Mouse (Mus musculus) adrenal gland, adult 10 weeks (tissue): ENCODE data around the gene Arhgap19. TPM values are rescaled to one million over a fixed set of nuclear protein-coding genes. Genes with fewer than 3 reads are reported as not detected.

Experiments used
- polyA plus RNA-seq: library from polyadenylated mRNA; stranded (reverse); fragments of 350-450 nt; fragmentation: Illumina TruSeq; extraction: RNeasy Lipid Tissue Mini Kit (QIAGEN cat#74804); gene quantifications from one replicate; pipeline ENCODE4 v1.2.3, GENCODE M21; 2014; ENCODE audit warnings: low read depth, low replicate concordance

Gene Arhgap19
- polyA plus RNA-seq = 5.7 TPM

GRCm38 (mm10) chr19:41801742-41802369 lies at the start of gene Arhgap19:
Gene Arhgap19 (minus strand): TSS chr19:41802047.

DNA sequence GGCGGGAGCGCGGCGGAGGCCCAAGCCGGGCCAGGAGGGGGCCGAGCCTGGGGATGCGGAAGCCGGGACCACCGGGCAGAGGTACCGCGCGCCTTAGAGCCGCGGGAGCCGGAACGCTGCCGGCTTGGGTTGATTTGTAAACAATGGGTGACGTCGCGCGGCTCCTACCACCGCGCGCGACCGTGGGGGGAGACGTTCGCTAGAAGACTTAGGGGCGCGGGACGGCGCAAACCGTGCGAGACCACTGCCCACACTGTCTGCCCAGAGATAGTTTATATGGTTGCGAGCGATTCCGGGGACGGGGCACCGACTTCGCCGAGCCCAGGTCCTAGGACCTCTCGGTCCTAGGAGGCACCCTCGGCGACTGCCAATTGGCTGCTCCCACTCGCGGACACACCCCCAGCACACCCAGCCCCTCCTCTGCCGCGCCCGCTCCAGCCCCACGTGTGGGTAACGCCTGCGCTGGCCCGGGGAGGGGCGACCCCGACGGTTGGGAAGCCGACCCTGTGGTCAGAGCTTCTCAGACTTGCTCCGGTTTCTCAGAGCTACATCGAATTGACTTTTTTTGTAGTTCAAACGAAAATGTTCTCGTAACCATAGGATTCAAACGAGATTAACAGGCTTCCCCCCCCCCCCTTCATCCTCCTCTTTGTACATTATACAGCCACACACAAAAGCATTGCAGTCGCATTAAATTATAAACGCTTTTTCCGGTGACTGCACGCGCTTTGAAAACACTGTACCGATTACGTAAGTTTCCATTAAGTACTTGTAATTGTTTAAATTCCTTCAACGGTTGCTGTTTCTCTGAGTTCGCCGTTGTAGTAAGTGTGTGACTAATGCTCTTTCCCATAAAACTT lies 46.4 kb upstream of the Arhgap19 start, which contains the start of gene Frat2:
Gene Frat2 (minus strand): TSS at position 141 of the 860 bp plus-strand sequence.

DNA sequence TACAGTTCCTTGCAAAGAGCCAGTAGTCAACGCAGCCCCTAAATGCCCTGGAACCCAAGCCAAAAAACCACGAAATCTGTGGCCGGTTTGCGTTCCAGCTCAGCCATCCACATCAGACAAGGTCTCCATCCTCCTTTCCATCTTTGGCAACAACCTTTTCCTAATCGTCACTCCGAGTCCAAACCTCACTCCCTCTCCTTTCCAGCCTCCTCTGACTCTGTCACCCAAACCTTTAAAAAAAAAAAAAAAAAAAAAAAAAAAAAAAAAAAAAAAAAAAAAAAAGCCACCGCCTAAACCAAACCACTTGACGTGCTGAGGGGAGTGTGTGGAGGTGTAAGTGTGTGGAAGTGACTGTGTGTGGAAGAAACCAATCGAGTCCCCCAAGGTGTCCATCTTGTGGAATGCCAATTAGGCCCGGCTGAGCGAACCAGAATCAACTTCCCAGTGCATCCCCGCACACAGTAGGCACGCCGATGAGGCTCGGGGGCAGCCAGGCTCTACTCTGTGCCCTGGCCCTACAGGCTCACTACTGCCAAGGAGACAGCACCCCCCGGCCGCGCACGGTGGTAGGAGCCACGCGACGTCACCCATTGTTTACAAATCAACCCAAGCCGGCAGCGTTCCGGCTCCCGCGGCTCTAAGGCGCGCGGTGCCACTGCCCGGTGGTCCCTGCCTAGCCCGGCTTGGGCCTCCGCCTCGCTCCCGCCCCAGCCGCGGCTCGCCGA lies 27.7 kb upstream of the Arhgap19 start, which contains the start of gene Frat1:
Gene Frat1 (plus strand): TSS at position 590 of the 725 bp plus-strand sequence.

GRCm38 (mm10) chr19:41743396-41743795 lies 58.5 kb downstream of the Arhgap19 start, which contains the start of gene Slit1:
Gene Slit1 (minus strand): TSS chr19:41743665.

Other genes with a start within 250 kb of the Arhgap19 start
- 3.6 TPM for gene Gm340, start 219.7 kb downstream of the Arhgap19 start, polyA plus RNA-seq
- gene Slit1, start 58.4 kb downstream of the Arhgap19 start, polyA plus RNA-seq = 0.41 TPM
- gene Frat1, start 27.9 kb upstream of the Arhgap19 start, polyA plus RNA-seq = 1.3 TPM
- 1.4 TPM for gene Frat2, start 46.1 kb upstream of the Arhgap19 start, polyA plus RNA-seq
- gene Rrp12, start 94.1 kb upstream of the Arhgap19 start, polyA plus RNA-seq = 0.70 TPM
- gene Pgam1, start 109.9 kb upstream of the Arhgap19 start, polyA plus RNA-seq = 980 TPM
- 33.2 TPM for gene Exosc1, start 131.4 kb upstream of the Arhgap19 start, polyA plus RNA-seq
- gene Zdhhc16, start 131.4 kb upstream of the Arhgap19 start, polyA plus RNA-seq = 30.8 TPM
- gene Mms19, start 179.1 kb upstream of the Arhgap19 start, polyA plus RNA-seq = 13.2 TPM
- gene Ubtd1, start 179.7 kb upstream of the Arhgap19 start, polyA plus RNA-seq = 0.52 TPM
- gene Ankrd2, start 234.0 kb upstream of the Arhgap19 start, polyA plus RNA-seq = not detected
- 0.35 TPM for gene Hoga1, start 243.6 kb upstream of the Arhgap19 start, polyA plus RNA-seq